In the genomic region with DNA sequence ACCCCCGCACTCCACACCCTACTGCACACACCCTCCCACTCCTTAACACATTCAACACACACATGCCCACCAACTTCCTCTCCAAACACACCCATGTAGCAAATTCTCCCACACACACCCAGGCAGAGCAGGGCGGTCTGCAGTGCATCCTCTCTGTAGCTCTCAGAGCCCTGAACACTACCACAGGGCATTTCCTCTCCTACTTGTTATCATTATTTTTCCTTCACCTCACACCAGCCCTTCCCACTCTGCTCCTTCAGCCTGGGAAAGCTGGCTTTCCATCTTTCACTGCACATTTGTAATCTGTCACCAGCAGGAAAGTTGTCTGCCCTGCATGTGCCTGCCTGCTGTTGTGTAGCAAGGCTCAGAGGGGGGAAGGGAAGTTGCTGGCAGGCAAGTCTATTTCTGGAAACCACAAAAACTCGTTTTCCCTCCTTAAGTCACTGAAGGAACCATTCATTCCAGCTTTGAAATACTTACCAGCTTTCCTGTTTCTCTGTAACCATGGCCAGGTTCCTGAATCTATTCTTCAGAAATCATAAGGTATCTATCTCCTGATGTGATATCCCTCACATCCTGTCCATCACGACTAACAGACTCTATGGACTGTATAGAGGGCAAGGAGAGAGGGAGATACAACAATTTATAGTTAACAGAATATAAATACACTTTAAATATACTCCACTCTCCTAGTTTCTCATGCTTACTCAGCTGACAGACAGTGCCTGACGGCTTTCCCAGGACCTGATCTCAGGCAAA, we compare ENCODE assay signal across 8 mouse cellular contexts. TPM values are rescaled to one million over a fixed set of nuclear protein-coding genes. Genes with fewer than 3 reads are reported as not detected.
DNase-seq lines count a peak whose midpoint lies in the region; ATAC-seq lines count a peak whose summit lies in the region.

No protein-coding gene starts in this region.

- no peaks in the 10 kb centered on the region for H3K36me3 ChIP-seq in embryonic facial prominence, embryonic 13.5 days
- H3K36me3 ChIP-seq in hindbrain, embryonic 11.5 days (ENCODE audit: control insufficient read depth, insufficient read depth, low read length): no peaks in the 10 kb centered on the region
- no peaks in the 10 kb centered on the region for H3K36me3 ChIP-seq in limb, embryonic 11.5 days (ENCODE audit: control insufficient read depth, insufficient read depth, low read length)
- H3K36me3 ChIP-seq in midbrain, embryonic 11.5 days (ENCODE audit: control insufficient read depth, insufficient read depth, low read length): no peaks in the 10 kb centered on the region
- H3K36me3 ChIP-seq in stomach, embryonic 16.5 days (ENCODE audit: control insufficient read depth, insufficient read depth, low read length): no peaks in the 10 kb centered on the region

- ATAC-seq in embryonic facial prominence, embryonic 13.5 days (ENCODE audit: insufficient number of reproducible peaks, insufficient read depth, low FRiP score, low TSS enrichment, low read depth): peak; percentile 84
- ATAC-seq in hindbrain, embryonic 11.5 days (ENCODE audit: low FRiP score): 0 out of 2 replicates have a peak, but pooled peaks have one; percentile 40
- ATAC-seq in limb, embryonic 11.5 days (ENCODE audit: insufficient number of reproducible peaks, low FRiP score, low TSS enrichment, low read depth): peak; percentile 78
- no peak for ATAC-seq in midbrain, embryonic 11.5 days (ENCODE audit: low FRiP score)
- ATAC-seq in stomach, embryonic 16.5 days (ENCODE audit: insufficient read depth, low FRiP score): peak; percentile 83

- H3K9me3 ChIP-seq in embryonic facial prominence, embryonic 13.5 days: no peaks in the 10 kb centered on the region
- no peaks in the 10 kb centered on the region for H3K9me3 ChIP-seq in hindbrain, embryonic 11.5 days (ENCODE audit: control insufficient read depth, low read length)
- H3K9me3 ChIP-seq in limb, embryonic 11.5 days (ENCODE audit: control insufficient read depth, low read length): no peaks in the 10 kb centered on the region
- H3K9me3 ChIP-seq in midbrain, embryonic 11.5 days (ENCODE audit: control insufficient read depth, low read length): no peaks in the 10 kb centered on the region
- H3K9me3 ChIP-seq in stomach, embryonic 16.5 days (replicated peaks; ENCODE audit: control insufficient read depth, low read length): no peaks in the 10 kb centered on the region

- no peaks in the 10 kb centered on the region for H3K27me3 ChIP-seq in embryonic facial prominence, embryonic 13.5 days
- no peaks in the 10 kb centered on the region for H3K27me3 ChIP-seq in hindbrain, embryonic 11.5 days (ENCODE audit: control insufficient read depth, insufficient read depth, low read length)
- H3K27me3 ChIP-seq in limb, embryonic 11.5 days (ENCODE audit: control insufficient read depth, insufficient read depth, low read length): no peaks in the 10 kb centered on the region
- no peaks in the 10 kb centered on the region for H3K27me3 ChIP-seq in midbrain, embryonic 11.5 days (ENCODE audit: control insufficient read depth, insufficient read depth, low read length)
- no peaks in the 10 kb centered on the region for H3K27me3 ChIP-seq in stomach, embryonic 16.5 days (ENCODE audit: control insufficient read depth, insufficient read depth, low read length)

- WGBS in embryonic facial prominence, embryonic 13.5 days: 14% methylated on average over 5 of the region's 5 CpGs
- 51% methylated on average over 5 of the region's 5 CpGs for WGBS in hindbrain, embryonic 11.5 days
- 36% methylated on average over 5 of the region's 5 CpGs for WGBS in limb, embryonic 11.5 days
- WGBS in midbrain, embryonic 11.5 days: 65% methylated on average over 5 of the region's 5 CpGs
- WGBS in stomach, embryonic 16.5 days: 21% methylated on average over 5 of the region's 5 CpGs

- H3K4me2 ChIP-seq in embryonic facial prominence, embryonic 13.5 days: peak overlapping the region; percentile 38
- no peak overlapping the region for H3K4me2 ChIP-seq in hindbrain, embryonic 11.5 days (replicated peaks; ENCODE audit: low read depth, low read length)
- no peak overlapping the region for H3K4me2 ChIP-seq in limb, embryonic 11.5 days (ENCODE audit: low read depth, severe bottlenecking)
- H3K4me2 ChIP-seq in midbrain, embryonic 11.5 days: no peak overlapping the region
- no peak overlapping the region for H3K4me2 ChIP-seq in stomach, embryonic 16.5 days (ENCODE audit: low read depth, low read length)

- peaks cover 26% of the 10 kb centered on the region for H3K4me1 ChIP-seq in embryonic facial prominence, embryonic 13.5 days
- no peaks in the 10 kb centered on the region for H3K4me1 ChIP-seq in hindbrain, embryonic 11.5 days (replicated peaks; ENCODE audit: control insufficient read depth, insufficient read depth, low read length)
- H3K4me1 ChIP-seq in limb, embryonic 11.5 days (ENCODE audit: control insufficient read depth, insufficient read depth, low read length): peaks cover 8% of the 10 kb centered on the region
- no peaks in the 10 kb centered on the region for H3K4me1 ChIP-seq in midbrain, embryonic 11.5 days (ENCODE audit: control insufficient read depth, insufficient read depth, low read length)
- H3K4me1 ChIP-seq in stomach, embryonic 16.5 days (ENCODE audit: control insufficient read depth, insufficient read depth, low read length): peaks cover 9% of the 10 kb centered on the region; the same call in 1 of the 2 replicates

- H3K4me3 ChIP-seq in embryonic facial prominence, embryonic 13.5 days: no peak overlapping the region
- no peak overlapping the region for H3K4me3 ChIP-seq in hindbrain, embryonic 11.5 days (ENCODE audit: low read depth, low read length)
- no peak overlapping the region for H3K4me3 ChIP-seq in limb, embryonic 11.5 days (ENCODE audit: low read depth, low read length)
- no peak overlapping the region for H3K4me3 ChIP-seq in midbrain, embryonic 11.5 days (ENCODE audit: low read depth, low read length)
- no peak overlapping the region for H3K4me3 ChIP-seq in stomach, embryonic 16.5 days (replicated peaks; ENCODE audit: low read length)

- peak overlapping the region; percentile 90 for H3K27ac ChIP-seq in embryonic facial prominence, embryonic 13.5 days
- H3K27ac ChIP-seq in hindbrain, embryonic 11.5 days (ENCODE audit: low read depth, low read length): no peak overlapping the region
- peak overlapping the region; percentile 77 for H3K27ac ChIP-seq in limb, embryonic 11.5 days (replicated peaks; ENCODE audit: low read depth, low read length)
- no peak overlapping the region for H3K27ac ChIP-seq in midbrain, embryonic 11.5 days (ENCODE audit: low read depth, low read length)
- peak overlapping the region; percentile 73 for H3K27ac ChIP-seq in stomach, embryonic 16.5 days (ENCODE audit: low read length)

- peak; percentile 11 for DNase-seq in retina, postnatal 1 day
- no peak for DNase-seq in retina, embryonic 14.5 days (ENCODE audit: low spot score)
- DNase-seq in hindbrain, embryonic 11.5 days (ENCODE audit: low spot score): peak; percentile 9
- peak; percentile 69 for DNase-seq in limb, embryonic 11.5 days (ENCODE audit: low spot score)
- DNase-seq in midbrain, embryonic 11.5 days (ENCODE audit: low spot score, missing footprints): peak; percentile 73
- no peak for DNase-seq in testis, postnatal 14 days (ENCODE audit: low spot score)

- peak overlapping the region; percentile 22; the same call in 1 of the 2 replicates for H3K9ac ChIP-seq in embryonic facial prominence, embryonic 13.5 days
- no peak overlapping the region for H3K9ac ChIP-seq in hindbrain, embryonic 11.5 days (ENCODE audit: low read depth, low read length)
- 0 out of 2 replicates have a peak overlapping the region, but pooled peaks have one; percentile 12 for H3K9ac ChIP-seq in limb, embryonic 11.5 days (ENCODE audit: low read length)
- H3K9ac ChIP-seq in midbrain, embryonic 11.5 days (ENCODE audit: low read length): no peak overlapping the region
- H3K9ac ChIP-seq in stomach, embryonic 16.5 days (ENCODE audit: low read length): no peak overlapping the region

RNA-seq across cellular contexts. Expression of a gene that starts 52.0 kb away (rescaled TPM):
- polyA plus RNA-seq in embryonic facial prominence, embryonic 13.5 days (2015; fragmentation: Nextera tagmentation; extraction: Ambion mirVana): 10.2 and 11.3 TPM in 2 replicates
- 11.7 and 12.2 TPM in 2 replicates for polyA plus RNA-seq in hindbrain, embryonic 11.5 days (2014; fragmentation: Nextera tagmentation; extraction: Ambion mirVana)
- polyA plus RNA-seq in limb, embryonic 11.5 days (2014; fragmentation: Nextera tagmentation; extraction: Ambion mirVana): 13.3 and 14.2 TPM in 2 replicates
- polyA plus RNA-seq in midbrain, embryonic 11.5 days (2014; fragmentation: Nextera tagmentation; extraction: Ambion mirVana): 9.2 and 12.6 TPM in 2 replicates
- polyA plus RNA-seq in stomach, embryonic 16.5 days (2015; fragmentation: Nextera tagmentation; extraction: Ambion mirVana): 8.4 and 9.1 TPM in 2 replicates

Comparison
In these comparisons a context has a peak if more than half of its experiments do, and no peak if none do; other contexts are left out.
1. DNase-seq: peak in retina, postnatal 1 day (single experiment), hindbrain, embryonic 11.5 days (single experiment), limb, embryonic 11.5 days (single experiment) and midbrain, embryonic 11.5 days (single experiment); none in retina, embryonic 14.5 days (single experiment) and testis, postnatal 14 days (single experiment).
2. H3K27ac ChIP-seq: peak in embryonic facial prominence, embryonic 13.5 days (single experiment), limb, embryonic 11.5 days (single experiment) and stomach, embryonic 16.5 days (single experiment); none in hindbrain, embryonic 11.5 days (single experiment) and midbrain, embryonic 11.5 days (single experiment).
3. H3K9ac ChIP-seq: peak in embryonic facial prominence, embryonic 13.5 days (single experiment) and limb, embryonic 11.5 days (single experiment); none in hindbrain, embryonic 11.5 days (single experiment), midbrain, embryonic 11.5 days (single experiment) and stomach, embryonic 16.5 days (single experiment).